Mouse (Mus musculus) embryonic facial prominence, embryonic 12.5 days (tissue): ENCODE data around the gene Plekhh3. TPM values are rescaled to one million over a fixed set of nuclear protein-coding genes. Genes with fewer than 3 reads are reported as not detected.

Experiments
- ATAC-seq: fragments of 200-750 bp; cut with Nextera tagmentation; 2 replicates; pipeline ENCODE4 v1.8.0; 2017; ENCODE audit not compliant: insufficient number of reproducible peaks, insufficient read depth, low FRiP score, low TSS enrichment
- H3K27ac ChIP-seq: fragments of 300-500 bp; sonication (generic); 2 replicates; pipeline ENCODE4 v1.5.1; 2016; ENCODE audit warnings: mild to moderate bottlenecking
- H3K27me3 ChIP-seq: fragments of 300-500 bp; sonication (generic); 2 replicates; pipeline ENCODE4 v1.6.1; 2016; ENCODE audit warnings: mild to moderate bottlenecking, moderate library complexity
- H3K36me3 ChIP-seq: fragments of 300-500 bp; sonication (generic); 2 replicates; pipeline ENCODE4 v1.6.1; 2016; ENCODE audit warnings: mild to moderate bottlenecking
- H3K4me1 ChIP-seq: fragments of 300-500 bp; sonication (generic); 2 replicates; pipeline ENCODE4 v1.6.1; 2016
- H3K4me2 ChIP-seq: fragments of 300-500 bp; sonication (generic); replicated peaks from 2 replicates; pipeline ENCODE4 v1.6.1; 2016; ENCODE audit warnings: mild to moderate bottlenecking, moderate library complexity
- H3K4me3 ChIP-seq: fragments of 300-500 bp; sonication (generic); 2 replicates; pipeline ENCODE4 v1.5.1; 2016; ENCODE audit warnings: mild to moderate bottlenecking
- H3K9ac ChIP-seq: fragments of 300-500 bp; sonication (generic); 2 replicates; pipeline ENCODE4 v1.6.1; 2016; ENCODE audit warnings: mild to moderate bottlenecking, moderate library complexity
- H3K9me3 ChIP-seq: fragments of 300-500 bp; sonication (generic); 2 replicates; pipeline ENCODE4 v1.6.1; 2016; ENCODE audit warnings: mild to moderate bottlenecking, moderate library complexity
- WGBS: fragments of 180-500 bp; shearing (Covaris S2); methylation state at CpG from one replicate; pipeline ENCODE4 v1.1.7; 2016; 5-methylcytosine and 5-hydroxymethylcytosine counted together
- polyA plus RNA-seq: library from polyadenylated mRNA; unstranded; fragments of >200 nt; fragmentation: Nextera tagmentation; extraction: Ambion mirVana; gene quantifications from 2 replicates; pipeline ENCODE4 v1.2.1, GENCODE M21; 2016

Plekhh3 gene
- polyA plus RNA-seq = 10.3 and 11.9 TPM in 2 replicates

GRCm38 (mm10) chr11:101170811-101171610 is at the start of gene Plekhh3:
Plekhh3 (minus strand) TSS chr11:101171351.
- Histone ChIP-seq H3K9ac (peak within 1 kb of the TSS; percentile 62), H3K4me3 (peak within 1 kb of the TSS; percentile 58), H3K4me1 (peaks cover 50% of the 10 kb centered on the region), H3K4me2 (peak within 1 kb of the TSS; percentile 86), H3K36me3 (peaks cover 10% of the 10 kb centered on the region), H3K27me3 (peaks cover 79% of the 10 kb centered on the region), H3K9me3 (no peaks in the 10 kb centered on the region), H3K27ac (peak within 1 kb of the TSS; percentile 84)
- under 1% methylated on average over 41 of the region's 50 CpGs for WGBS
- peak; percentile 94 for ATAC-seq

- no peaks in the 10 kb centered on the region for H3K9me3 ChIP-seq
- WGBS = 33% methylated on average over 2 of the region's 2 CpGs
- no peaks in the 10 kb centered on the region for H3K36me3 ChIP-seq
- no peak overlapping the region for H3K4me3 ChIP-seq
- no peak overlapping the region for H3K27ac ChIP-seq
- H3K4me1 ChIP-seq = peaks cover 3% of the 10 kb centered on the region; the same call in 1 of the 2 replicates
- no peak for ATAC-seq
- H3K27me3 ChIP-seq = no peaks in the 10 kb centered on the region
- no peak overlapping the region for H3K4me2 ChIP-seq
- H3K9ac ChIP-seq = no peak overlapping the region
These were observed 49.7 kb upstream of the Plekhh3 start for GRCm38 (mm10) chr11:101220853-101221252.

GRCm38 (mm10) chr11:101218436-101219055 is 47.4 kb upstream of the Plekhh3 start:
- peaks cover 21% of the 10 kb centered on the region for H3K36me3 ChIP-seq
- no peak for ATAC-seq
- H3K9me3 ChIP-seq = no peaks in the 10 kb centered on the region
- no peak overlapping the region for H3K27ac ChIP-seq
- WGBS = 79% methylated on average over 10 of the region's 10 CpGs
- H3K9ac ChIP-seq = no peak overlapping the region
- H3K27me3 ChIP-seq = no peaks in the 10 kb centered on the region
- no peak overlapping the region for H3K4me2 ChIP-seq
- H3K4me3 ChIP-seq = no peak overlapping the region
- no peaks in the 10 kb centered on the region for H3K4me1 ChIP-seq

- no peak for ATAC-seq
- Histone ChIP-seq H3K4me1 (no peaks in the 10 kb centered on the region), H3K9me3 (no peaks in the 10 kb centered on the region), H3K9ac (no peak overlapping the region), H3K4me2 (no peak overlapping the region), H3K27ac (no peak overlapping the region), H3K36me3 (peaks cover 29% of the 10 kb centered on the region), H3K4me3 (no peak overlapping the region), H3K27me3 (no peaks in the 10 kb centered on the region)
- WGBS = 80% methylated on average over 5 of the region's 5 CpGs
These were observed 45.8 kb upstream of the Plekhh3 start for GRCm38 (mm10) chr11:101216936-101217335.

- ATAC-seq = peak; percentile 79; the same call in 1 of the 2 replicates
- Histone ChIP-seq H3K4me1 (no peaks in the 10 kb centered on the region), H3K4me2 (no peak overlapping the region), H3K36me3 (peaks cover 47% of the 10 kb centered on the region), H3K9ac (no peak overlapping the region), H3K27me3 (no peaks in the 10 kb centered on the region), H3K4me3 (no peak overlapping the region), H3K27ac (no peak overlapping the region), H3K9me3 (no peaks in the 10 kb centered on the region)
- WGBS = 46% methylated on average over 3 of the region's 3 CpGs
These were observed 40.8 kb upstream of the Plekhh3 start for GRCm38 (mm10) chr11:101211970-101212369.

GRCm38 (mm10) chr11:101200986-101201385 is 29.8 kb upstream of the Plekhh3 start:
- ATAC-seq = no peak
- Histone ChIP-seq H3K4me1 (no peaks in the 10 kb centered on the region), H3K9ac (no peak overlapping the region), H3K36me3 (peaks cover 73% of the 10 kb centered on the region), H3K4me3 (no peak overlapping the region), H3K4me2 (no peak overlapping the region), H3K27me3 (no peaks in the 10 kb centered on the region), H3K27ac (no peak overlapping the region), H3K9me3 (no peaks in the 10 kb centered on the region)
- WGBS = 30% methylated on average over 7 of the region's 7 CpGs

GRCm38 (mm10) chr11:101199555-101199954 is 28.4 kb upstream of the Plekhh3 start:
- ATAC-seq = no peak
- no peak overlapping the region for H3K27ac ChIP-seq
- H3K36me3 ChIP-seq = peaks cover 78% of the 10 kb centered on the region
- H3K4me1 ChIP-seq = no peaks in the 10 kb centered on the region
- no peaks in the 10 kb centered on the region for H3K9me3 ChIP-seq
- no peaks in the 10 kb centered on the region for H3K27me3 ChIP-seq
- no peak overlapping the region for H3K4me3 ChIP-seq
- 96% methylated on average over 3 of the region's 3 CpGs for WGBS
- H3K9ac ChIP-seq = no peak overlapping the region
- H3K4me2 ChIP-seq = no peak overlapping the region

- H3K27me3 ChIP-seq = no peaks in the 10 kb centered on the region
- H3K36me3 ChIP-seq = peaks cover 74% of the 10 kb centered on the region
- 91% methylated on average over 8 of the region's 8 CpGs for WGBS
- no peak overlapping the region for H3K27ac ChIP-seq
- no peak overlapping the region for H3K4me3 ChIP-seq
- no peak for ATAC-seq
- H3K4me1 ChIP-seq = 0 out of 2 replicates have a peak, but pooled peaks cover 3% of the 10 kb centered on the region
- no peak overlapping the region for H3K4me2 ChIP-seq
- H3K9me3 ChIP-seq = no peaks in the 10 kb centered on the region
- no peak overlapping the region for H3K9ac ChIP-seq
These were observed 25.0 kb upstream of the Plekhh3 start for GRCm38 (mm10) chr11:101196175-101196574.

- WGBS = 86% methylated on average over 8 of the region's 8 CpGs
- Histone ChIP-seq H3K27me3 (no peaks in the 10 kb centered on the region), H3K9me3 (no peaks in the 10 kb centered on the region), H3K9ac (no peak overlapping the region), H3K27ac (no peak overlapping the region), H3K4me2 (no peak overlapping the region), H3K4me1 (0 out of 2 replicates have a peak, but pooled peaks cover 8% of the 10 kb centered on the region), H3K36me3 (peaks cover 73% of the 10 kb centered on the region), H3K4me3 (no peak overlapping the region)
- no peak for ATAC-seq
These were observed 24.4 kb upstream of the Plekhh3 start for GRCm38 (mm10) chr11:101195571-101195970.

GRCm38 (mm10) chr11:101195101-101195500 is 23.9 kb upstream of the Plekhh3 start:
- Histone ChIP-seq H3K4me2 (no peak overlapping the region), H3K27ac (no peak overlapping the region), H3K4me1 (peaks cover 12% of the 10 kb centered on the region), H3K36me3 (peaks cover 68% of the 10 kb centered on the region), H3K9ac (no peak overlapping the region), H3K4me3 (no peak overlapping the region), H3K9me3 (no peaks in the 10 kb centered on the region), H3K27me3 (no peaks in the 10 kb centered on the region)
- 63% methylated on average over 1 of the region's 1 CpGs for WGBS
- no peak for ATAC-seq

GRCm38 (mm10) chr11:101194643-101195042 is 23.5 kb upstream of the Plekhh3 start:
- no peak overlapping the region for H3K27ac ChIP-seq
- H3K9ac ChIP-seq = no peak overlapping the region
- no peak overlapping the region for H3K4me2 ChIP-seq
- peaks cover 64% of the 10 kb centered on the region for H3K36me3 ChIP-seq
- no peak overlapping the region for H3K4me3 ChIP-seq
- H3K27me3 ChIP-seq = no peaks in the 10 kb centered on the region
- WGBS = 88% methylated on average over 6 of the region's 6 CpGs
- peaks cover 17% of the 10 kb centered on the region for H3K4me1 ChIP-seq
- no peak for ATAC-seq
- H3K9me3 ChIP-seq = no peaks in the 10 kb centered on the region

- no peak overlapping the region for H3K27ac ChIP-seq
- WGBS = 83% methylated on average over 5 of the region's 5 CpGs
- H3K36me3 ChIP-seq = peaks cover 59% of the 10 kb centered on the region
These were observed 23.0 kb upstream of the Plekhh3 start for GRCm38 (mm10) chr11:101194137-101194536.

More at GRCm38 (mm10) chr11:101194137-101194536, 23.0 kb upstream of the Plekhh3 start:
- Histone ChIP-seq H3K9me3 (no peaks in the 10 kb centered on the region), H3K27me3 (no peaks in the 10 kb centered on the region), H3K4me2 (no peak overlapping the region), H3K9ac (no peak overlapping the region), H3K4me3 (no peak overlapping the region), H3K4me1 (peaks cover 22% of the 10 kb centered on the region)
- no peak for ATAC-seq
